Mouse (Mus musculus) layer of hippocampus, adult 9-10 months (tissue): ENCODE data around the gene C2cd4b.

Source experiments
- DNase-seq: peaks from one replicate; pipeline ENCODE4 v3.0.0; 2022; ENCODE audit warnings: low spot score

Gene C2cd4b

DNA sequence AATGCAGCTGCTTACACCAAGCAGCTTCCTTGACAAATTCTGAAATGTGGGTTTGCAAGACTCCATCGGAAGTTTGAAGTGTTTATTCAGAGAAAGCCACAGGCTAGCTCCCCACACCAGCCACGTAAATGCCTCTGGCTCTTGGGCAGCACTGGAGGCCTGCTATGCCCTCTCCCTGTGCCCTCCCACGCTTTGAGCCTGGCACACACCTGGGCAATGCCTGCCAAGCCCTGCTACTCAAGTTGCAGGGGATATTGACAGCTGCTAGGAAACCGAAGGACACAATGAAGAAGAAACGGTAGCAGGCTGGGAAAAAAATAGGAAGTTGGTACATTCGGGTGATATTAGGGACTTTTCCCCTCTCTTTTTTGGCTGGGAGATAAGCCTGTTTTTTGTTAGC, 15.0 kb downstream of the C2cd4b start:
- no peak for DNase-seq

DNA sequence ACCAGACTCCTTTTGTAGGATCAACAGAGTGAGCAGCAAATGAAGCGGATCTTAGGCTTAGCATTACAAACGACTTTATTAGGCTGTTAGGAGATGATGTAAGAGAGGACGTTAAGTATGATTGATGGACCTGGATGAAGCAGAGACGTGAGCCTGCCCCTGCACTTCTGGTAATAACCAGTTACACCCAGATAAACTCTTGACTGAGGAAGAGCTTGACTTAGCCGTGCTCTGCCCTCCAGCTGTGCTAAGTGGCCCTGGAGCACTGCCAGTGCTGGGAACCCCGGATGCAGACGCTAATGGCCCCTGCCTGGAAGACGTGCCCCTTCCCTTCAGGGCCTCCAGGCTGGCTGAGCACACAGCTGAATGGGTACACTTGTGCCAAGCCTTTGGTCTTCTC, 19.3 kb downstream of the C2cd4b start:
- no peak for DNase-seq

DNA sequence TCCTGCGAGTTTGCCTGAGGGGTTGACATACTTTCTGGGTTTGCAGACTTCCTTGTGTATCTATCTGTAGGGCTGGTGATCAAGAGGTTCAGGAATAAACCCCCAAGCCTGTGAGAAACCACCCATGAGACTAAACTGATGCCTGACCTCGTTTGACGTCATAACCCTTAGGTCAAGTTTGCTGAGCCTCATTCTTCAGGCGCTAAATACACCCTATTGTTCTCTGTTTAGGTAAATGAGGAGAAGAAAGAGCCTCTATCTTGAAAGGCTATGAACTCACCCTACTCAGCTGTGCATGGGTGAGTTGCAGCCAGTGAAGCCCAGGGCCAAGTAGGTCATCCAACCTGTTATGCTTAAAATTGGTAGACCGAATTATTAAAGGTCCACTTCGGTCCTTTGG, 23.5 kb downstream of the C2cd4b start:
- DNase-seq: no peak

DNA sequence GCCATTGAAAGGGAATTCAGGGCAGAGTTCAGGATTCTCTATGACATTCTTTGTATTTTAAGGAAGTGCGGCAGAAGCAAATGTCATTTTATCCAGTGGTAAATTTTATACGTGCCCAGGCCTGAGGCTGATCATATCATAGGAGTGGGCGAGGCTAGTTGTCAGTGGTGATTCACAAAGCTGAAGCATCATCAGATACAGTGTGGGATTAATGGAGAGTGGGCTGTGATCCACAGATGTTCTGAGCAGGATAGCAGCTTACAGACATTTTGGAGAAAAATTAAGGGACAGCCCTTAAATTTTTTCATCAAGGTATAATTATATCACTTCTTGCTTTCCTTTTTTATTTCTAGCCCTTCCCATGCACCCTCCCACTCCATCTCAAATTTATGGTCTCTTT, 24.2 kb downstream of the C2cd4b start:
- no peak for DNase-seq

DNA sequence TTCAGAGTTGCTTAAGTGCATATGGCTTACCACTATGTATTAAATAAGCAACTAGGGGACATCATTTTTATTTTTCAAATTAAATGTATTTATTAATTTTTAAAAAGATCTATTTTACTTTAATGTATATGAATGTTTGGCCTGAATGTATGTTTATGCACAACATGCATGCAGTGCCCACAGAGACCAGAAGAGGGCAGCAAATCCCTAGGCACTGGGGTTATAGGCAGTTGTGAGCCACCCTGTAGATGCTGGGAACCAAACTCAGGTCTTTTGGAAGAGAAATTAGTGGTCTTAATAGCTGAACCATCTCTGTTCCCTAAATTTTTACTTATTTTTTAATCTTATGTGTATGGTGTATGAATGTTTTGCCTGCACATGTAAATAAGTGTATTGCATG, 24.7 kb downstream of the C2cd4b start:
- no peak for DNase-seq

DNA sequence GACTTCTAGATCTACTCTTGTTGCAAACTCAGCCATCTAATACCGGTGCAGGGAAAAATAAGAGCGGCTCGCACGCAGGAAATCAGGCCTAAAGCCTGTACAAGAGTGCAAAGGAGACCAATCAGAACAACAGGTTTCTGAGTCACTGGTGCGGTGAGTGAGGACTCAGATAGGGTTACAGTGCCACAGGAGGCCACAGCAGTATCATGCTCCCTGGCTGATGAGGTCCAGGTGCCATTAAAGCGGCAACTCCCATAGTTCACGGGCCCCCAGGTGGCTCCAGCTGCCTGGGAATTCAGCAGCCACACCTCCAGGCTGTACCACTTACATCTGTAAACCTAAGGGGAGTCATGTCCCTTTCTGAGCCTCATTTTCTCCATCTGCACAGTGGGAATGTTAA, 27.1 kb downstream of the C2cd4b start:
- no peak for DNase-seq

DNA sequence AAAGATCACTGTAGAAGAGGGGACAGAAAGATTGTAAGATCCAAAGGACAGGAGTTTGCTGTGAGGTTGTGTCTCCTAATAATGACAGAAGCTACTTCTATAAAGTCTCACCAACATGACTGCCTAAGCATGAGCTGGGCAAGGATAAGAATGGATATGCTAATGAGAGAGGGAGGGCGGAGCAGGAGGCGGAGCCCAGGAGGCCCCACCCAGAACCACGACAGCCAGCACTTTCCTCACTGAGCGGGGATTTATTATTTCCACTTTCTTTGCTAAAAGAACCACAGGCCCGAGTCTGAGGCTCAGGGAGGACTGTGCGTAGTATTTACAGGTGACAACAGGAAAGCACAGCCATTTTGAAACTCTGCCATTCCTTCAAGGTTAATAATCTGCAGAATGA, 28.4 kb downstream of the C2cd4b start:
- no peak for DNase-seq

DNA sequence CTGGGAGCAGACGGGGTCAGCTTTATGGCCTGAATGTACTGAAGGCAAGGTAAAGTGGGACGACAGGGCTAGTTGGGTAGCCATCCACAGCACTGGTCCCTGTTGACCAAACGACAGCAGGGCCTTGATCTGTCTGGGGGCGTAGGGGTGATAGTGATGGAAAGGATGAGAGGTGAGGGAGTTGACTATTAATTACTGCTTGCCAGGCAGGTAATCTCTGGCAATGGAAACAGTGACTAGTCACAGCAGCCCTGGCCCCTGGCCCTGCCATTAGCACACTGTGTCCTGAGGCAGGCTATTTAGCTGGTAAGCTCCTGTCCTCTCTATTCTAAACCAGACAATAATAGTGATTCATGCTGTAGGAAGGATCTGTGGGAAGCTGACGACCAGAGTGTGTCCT, 33.2 kb downstream of the C2cd4b start:
- no peak for DNase-seq

DNA sequence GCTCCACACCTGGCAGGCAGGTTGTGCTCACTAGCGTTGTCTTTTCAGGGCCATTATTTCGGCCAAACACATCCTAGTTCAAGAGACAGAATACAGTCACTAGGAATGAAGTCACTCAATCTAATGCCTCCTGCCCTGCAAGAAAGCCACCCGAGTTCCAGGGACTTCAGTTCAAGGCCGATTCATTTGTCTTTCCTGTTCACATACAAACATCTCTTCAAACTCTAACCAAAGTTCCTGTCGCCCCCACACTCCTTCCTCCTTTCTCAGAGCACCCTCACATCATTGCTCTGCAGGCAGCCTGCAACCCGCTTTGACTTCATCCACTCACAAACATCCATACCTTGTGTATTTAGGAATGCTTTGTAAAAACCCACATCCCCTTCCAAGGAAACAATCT, 34.3 kb downstream of the C2cd4b start:
- no peak for DNase-seq

DNA sequence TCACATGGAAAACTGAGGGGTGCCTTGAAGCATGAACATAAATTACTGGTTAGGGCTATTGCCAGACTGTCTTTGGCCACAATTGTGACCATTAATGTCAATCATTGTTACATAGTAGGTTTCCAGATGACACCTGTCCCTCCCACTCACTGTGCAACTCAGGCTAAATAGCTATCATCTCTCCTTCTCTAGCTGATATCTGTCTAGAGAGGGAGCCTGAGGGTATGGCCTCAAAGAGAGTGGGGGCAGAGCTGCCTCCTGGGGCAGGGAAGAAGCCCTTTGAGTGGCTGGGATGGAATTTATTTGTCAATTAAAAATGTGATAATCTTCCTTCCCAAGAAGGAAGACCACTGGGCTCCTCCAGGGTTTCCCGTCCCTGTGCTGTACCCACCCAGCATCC, 35.0 kb downstream of the C2cd4b start:
- DNase-seq: no peak

DNA sequence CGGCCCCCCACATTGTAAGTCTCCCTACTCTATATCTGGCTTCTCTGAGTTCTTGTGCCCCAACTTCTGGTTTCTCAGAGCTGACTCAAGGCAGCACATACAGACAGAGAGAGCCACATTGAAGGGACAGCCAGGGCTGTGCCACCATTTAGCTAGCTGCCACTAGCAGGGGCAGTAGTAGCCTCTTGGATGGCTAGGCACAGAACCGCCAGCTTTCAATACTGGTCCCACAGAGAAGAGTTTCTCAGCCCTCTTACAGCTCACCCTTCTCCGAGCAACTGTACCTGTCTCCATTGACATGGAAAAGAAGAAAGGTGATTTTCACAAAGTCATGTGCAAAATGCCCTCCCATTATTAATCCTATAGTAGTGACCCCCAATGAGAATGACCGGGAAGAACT, 35.4 kb downstream of the C2cd4b start:
- DNase-seq: no peak

DNA sequence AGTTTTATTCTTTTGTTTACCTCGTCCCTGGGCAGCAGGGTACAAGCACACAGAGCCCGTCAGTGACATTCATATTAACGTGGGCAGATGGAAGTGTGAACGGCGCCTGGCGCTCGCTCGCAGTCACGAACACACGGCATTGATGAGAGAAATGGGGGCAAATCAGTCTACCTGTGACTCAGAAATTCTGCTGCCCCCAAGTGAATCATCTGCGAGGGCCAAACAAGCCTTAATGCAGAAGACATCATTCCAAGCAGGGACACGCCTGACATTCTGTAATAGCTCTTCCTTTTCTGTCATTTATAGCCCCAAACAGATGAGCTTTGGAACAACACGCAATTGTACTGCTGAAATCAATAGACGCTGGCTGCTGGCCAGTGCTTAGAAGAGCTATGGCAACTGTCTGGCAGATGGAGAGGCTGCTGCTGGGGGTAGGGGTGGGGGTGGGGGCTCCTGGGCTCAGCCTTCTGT, 36.0 kb downstream of the C2cd4b start:
- DNase-seq: peak; percentile 59

DNA sequence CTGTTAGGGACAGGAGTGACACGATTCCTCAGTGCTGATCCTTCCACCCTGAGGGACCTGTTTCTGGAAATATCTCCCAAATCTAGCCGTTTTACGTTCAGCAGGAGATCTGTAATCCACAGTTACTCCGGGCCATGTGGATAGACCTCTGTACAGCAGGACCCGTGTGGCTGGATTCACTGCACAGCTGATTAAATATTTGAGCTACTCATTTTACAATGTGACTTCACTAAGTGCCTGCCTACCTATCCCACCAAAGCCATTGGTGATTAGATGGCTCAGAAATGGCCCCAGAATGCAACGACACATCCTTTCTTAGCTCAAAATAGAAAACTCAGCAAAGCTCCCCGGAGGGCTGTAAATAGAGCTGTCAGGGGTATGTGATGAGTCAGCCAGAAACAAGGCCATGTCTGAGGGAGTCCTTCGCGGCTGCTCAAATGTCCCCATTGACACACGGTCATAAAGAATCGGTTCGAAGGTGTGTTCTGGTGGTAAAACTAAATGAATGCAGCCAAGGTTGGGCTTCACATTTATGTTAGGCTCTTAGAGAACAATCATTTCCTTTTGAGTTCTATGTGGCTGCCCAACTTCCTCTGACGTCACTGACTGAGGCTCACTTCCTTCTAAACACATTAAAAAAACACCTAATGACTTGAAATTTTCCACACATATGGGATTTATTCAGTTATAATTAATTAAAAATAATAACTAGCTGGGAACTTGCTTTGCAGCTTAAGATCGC, 40.0 kb downstream of the C2cd4b start:
- DNase-seq: no peak

DNA sequence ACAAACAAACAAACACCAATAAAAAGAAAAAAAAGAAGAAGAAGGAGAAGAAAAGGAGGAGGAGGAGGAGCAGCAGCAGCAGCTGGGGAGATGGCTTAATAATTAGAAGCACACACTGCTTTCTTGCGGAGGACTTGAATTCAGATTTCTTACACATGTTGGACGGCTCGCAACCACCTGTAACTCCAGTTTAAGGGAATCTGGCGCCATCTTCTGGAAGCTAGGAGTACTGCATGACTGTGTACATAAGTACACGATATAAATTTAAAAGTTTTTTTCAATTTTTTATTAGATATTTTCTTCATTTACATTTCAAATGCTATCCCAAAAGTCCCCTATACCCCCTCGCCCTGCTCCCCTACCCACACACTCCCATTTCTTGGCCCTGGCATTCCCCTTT, 43.0 kb downstream of the C2cd4b start:
- no peak for DNase-seq

DNA sequence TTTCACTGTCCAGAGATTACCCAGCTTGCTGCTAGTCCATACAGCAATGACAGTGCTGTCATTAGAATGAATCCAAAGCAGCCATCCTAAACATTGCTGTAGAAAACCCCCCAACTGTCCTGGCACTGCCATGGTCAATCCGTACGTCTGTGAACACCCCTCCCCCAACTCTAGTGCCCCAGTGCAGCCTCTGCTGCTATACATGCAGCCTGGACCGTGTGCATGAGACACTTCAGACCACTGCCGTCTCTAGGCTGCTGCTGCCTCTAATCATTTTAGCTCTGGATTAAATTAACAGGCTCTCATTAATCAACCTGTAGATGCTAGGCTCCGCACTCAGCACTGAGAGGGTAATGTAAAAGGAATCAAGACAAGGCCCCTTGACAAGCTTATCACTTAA, 47.8 kb downstream of the C2cd4b start:
- DNase-seq: no peak

DNA sequence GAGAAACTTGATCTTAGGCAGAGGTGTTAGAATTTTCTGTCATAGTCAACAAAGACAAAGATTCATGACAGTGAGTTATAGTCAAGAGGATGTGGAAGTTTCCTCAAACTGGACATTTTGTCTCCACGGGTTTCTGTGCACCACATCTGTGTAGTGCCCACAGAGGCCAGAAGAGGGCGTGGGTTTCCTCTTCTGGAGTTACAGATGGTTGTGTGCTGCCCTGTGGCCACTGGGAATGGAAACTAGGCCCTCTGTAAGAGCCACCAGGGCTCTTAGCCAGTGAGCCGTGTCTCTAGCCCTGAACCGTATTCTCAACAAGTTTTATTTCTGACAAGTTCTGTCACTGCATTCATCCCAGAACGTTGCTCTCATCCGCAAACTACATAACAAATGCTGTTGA, 51.3 kb downstream of the C2cd4b start:
- no peak for DNase-seq
